Mouse (Mus musculus) naive thymus-derived CD4-positive, alpha-beta T cell, adult 2 months (primary cell): ENCODE measurements around the gene Sdr39u1.

Experiments used
- DNase-seq: peaks from one replicate; pipeline ENCODE4 v3.0.0-alpha.2; 2011; ENCODE audit warnings: low read depth

Gene Sdr39u1

DNA sequence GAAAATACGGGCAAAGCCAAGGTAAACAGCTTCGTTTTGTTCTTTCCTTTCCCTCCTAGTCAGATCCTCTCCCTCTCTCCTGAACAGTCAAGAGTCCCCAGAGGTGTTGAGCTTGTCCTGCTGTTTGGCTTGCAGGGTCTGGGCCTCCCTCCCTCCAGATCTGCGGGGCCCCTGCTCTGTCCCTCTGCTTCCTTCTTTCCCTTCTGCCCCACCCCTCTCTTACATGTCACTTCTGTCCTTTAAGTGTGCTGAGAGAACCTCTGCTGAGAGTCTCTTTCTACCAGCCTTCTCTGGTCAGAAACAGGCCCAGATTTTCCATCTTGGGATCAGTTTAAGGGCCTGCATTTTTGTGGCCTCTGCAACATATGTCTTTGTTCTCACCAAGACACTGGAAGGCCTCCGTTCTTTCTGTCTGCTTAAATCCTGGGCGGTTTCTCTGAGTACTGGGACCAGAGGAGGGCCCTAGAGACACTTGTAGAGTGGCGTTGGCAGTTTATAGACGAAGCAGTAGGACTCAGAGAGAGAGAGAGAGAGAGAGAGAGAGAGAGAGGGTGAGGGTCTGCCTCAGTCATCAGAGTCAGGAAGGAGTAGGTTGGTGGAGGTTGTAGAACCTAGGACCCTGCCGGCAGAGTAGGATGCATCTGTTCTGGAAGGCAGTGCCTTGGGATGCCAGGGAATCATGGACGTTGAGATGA lies 45.5 kb downstream of the Sdr39u1 start:
- DNase-seq, result no peak

DNA sequence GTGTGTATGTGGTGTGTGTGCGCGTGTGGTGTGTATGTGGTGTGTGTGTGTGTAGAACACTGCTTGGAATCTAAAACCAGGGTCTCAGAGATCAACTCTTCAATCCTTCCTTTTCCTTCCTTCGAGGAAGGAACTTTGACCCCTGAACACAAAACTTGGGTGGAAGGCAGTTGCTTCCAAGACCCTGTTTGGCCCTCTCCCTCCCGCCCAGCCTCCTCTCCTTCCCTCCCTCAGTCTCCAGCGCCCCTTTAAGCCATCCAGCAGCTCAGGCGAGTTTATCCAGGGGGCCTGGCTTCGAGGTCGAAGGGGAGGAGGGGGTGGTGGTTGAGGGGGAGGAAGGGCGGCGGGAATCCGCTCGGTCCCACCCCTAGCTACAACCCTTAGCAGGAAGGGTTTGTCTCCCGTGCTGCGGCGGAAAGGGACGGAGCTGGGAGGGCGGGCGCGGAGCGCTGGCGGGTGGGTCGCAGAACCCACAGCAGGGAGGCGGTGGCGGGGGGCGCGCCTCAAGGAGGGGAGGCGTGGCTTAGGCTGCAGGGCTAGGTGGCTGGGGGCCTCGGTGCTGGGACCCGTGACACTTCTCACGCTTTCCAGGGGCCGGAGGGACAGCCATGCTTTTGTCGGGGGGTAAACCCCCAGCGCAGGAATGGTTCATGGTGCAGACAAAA lies 46.3 kb downstream of the Sdr39u1 start, which contains the start of gene Nynrin:
Nynrin (plus strand) TSS at position 390 of the 665 bp plus-strand sequence.
- no peak for DNase-seq

DNA sequence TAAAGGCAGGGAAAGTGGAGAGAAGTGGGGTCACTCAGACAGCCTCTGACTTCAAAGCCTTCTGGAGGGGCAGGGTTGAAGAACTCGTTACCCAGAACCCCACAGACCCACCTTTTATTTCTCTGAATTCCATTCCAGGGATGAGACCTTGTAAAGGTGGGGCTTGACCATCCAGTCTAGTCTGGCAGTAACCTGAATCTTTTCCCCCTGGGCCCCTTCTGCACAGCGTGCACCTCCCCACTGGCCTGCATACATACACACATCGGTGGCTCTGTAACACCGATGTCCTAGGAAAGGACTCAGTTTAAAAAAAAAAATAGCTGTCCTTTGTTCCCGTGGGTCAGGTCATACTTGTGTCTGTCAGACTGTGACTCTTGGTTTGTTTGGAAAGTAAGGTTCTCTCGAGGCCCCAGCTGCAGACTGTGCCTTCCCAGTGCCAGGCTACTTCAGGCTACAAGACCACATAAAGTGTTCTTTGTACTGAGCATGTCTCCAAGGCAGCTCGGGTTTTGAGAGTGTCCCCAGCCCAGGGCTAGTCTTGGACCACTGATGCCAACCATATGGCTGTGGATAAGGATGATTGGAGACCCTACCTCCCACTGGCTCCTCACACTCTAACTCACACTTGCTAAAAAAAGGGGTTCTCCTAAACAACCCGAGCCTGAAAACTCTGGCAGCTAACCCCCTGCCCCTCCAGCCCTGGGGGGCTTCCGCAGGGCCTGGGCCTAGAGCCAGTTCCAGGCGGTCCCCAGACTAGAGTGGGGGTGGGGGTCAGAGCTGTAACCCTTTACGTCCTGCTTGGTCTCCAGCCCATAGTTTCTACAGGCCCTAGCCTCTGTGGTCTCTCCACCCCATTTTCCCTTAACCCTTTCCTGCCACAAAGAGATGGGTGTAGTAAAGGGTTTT lies 47.2 kb downstream of the Sdr39u1 start:
- DNase-seq, result no peak

DNA sequence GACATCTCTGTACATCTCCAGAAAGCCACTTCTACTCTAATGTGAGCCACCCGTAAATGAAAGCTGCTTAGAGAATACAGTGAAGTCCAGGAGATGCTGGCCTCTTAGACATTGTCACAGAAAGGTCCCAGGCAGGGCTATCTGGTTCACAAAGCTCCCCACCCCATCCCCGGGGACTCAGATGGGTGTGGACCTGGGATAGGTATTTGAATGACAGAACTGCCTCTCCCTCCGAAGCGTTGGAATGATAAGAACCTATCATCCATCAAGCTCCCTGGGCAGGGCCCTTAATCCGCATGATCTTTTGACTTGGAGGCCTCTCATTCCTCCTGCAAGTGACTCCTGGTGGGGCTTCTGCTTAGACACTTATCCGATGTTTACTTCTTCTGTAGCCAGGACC lies 49.2 kb downstream of the Sdr39u1 start:
- DNase-seq, result no peak
